Mouse (Mus musculus): ENCODE data around the gene Gramd4. TPM values are rescaled to one million over a fixed set of nuclear protein-coding genes. Genes with fewer than 3 reads are reported as not detected.

Gramd4 gene
- polyA plus RNA-seq, 1 experiment from 2014 or later = 7.6 TPM

- Histone ChIP-seq H3K36me3 (ENCODE audit: control insufficient read depth, insufficient read depth, low read length) (peaks cover 18% of the 10 kb centered on the region; the same call in 1 of the 2 replicates), H3K9me3 (ENCODE audit: control insufficient read depth, low read length) (no peaks in the 10 kb centered on the region), H3K27me3 (replicated peaks; ENCODE audit: control insufficient read depth, insufficient read depth, low read length) (no peaks in the 10 kb centered on the region), H3K4me3 (ENCODE audit: low read depth, low read length) (no peak overlapping the region), H3K4me1 (ENCODE audit: control insufficient read depth, insufficient read depth, low read length) (peaks cover 13% of the 10 kb centered on the region), H3K9ac (ENCODE audit: low read depth, low read length) (no peak overlapping the region), H3K4me2 (ENCODE audit: low read depth, low read length) (no peak overlapping the region), H3K27ac (replicated peaks; ENCODE audit: low read depth, low read length) (no peak overlapping the region)
- DNase-seq (ENCODE audit: low spot score) (no peak), ATAC-seq (ENCODE audit: low read depth) (no peak)
- 59% methylated on average over 5 of the region's 5 CpGs for WGBS
These were observed 58.9 kb downstream of the Gramd4 start for GRCm38 (mm10) chr15:86116421-86116820.

- Histone ChIP-seq H3K4me2 (ENCODE audit: low read depth, low read length) (no peak overlapping the region), H3K36me3 (ENCODE audit: control insufficient read depth, insufficient read depth, low read length) (peaks cover 27% of the 10 kb centered on the region; the same call in 1 of the 2 replicates), H3K27me3 (replicated peaks; ENCODE audit: control insufficient read depth, insufficient read depth, low read length) (no peaks in the 10 kb centered on the region), H3K4me3 (ENCODE audit: low read depth, low read length) (no peak overlapping the region), H3K4me1 (ENCODE audit: control insufficient read depth, insufficient read depth, low read length) (peaks cover 11% of the 10 kb centered on the region), H3K27ac (replicated peaks; ENCODE audit: low read depth, low read length) (no peak overlapping the region), H3K9ac (ENCODE audit: low read depth, low read length) (no peak overlapping the region), H3K9me3 (ENCODE audit: control insufficient read depth, low read length) (no peaks in the 10 kb centered on the region)
- ATAC-seq (ENCODE audit: low read depth) (no peak; the same call in 1 of the 2 replicates), DNase-seq (ENCODE audit: low spot score) (no peak)
- WGBS = 55% methylated on average over 15 of the region's 15 CpGs
These were observed 59.9 kb downstream of the Gramd4 start for GRCm38 (mm10) chr15:86117115-86118100.

- H3K9ac ChIP-seq (ENCODE audit: low read depth, low read length) = no peak overlapping the region
- no peaks in the 10 kb centered on the region for H3K9me3 ChIP-seq (ENCODE audit: control insufficient read depth, low read length)
- ATAC-seq (ENCODE audit: low read depth) (no peak), DNase-seq (ENCODE audit: low spot score) (no peak)
- WGBS = 93% methylated on average over 6 of the region's 7 CpGs
- peaks cover 38% of the 10 kb centered on the region for H3K36me3 ChIP-seq (ENCODE audit: control insufficient read depth, insufficient read depth, low read length)
- H3K4me1 ChIP-seq (ENCODE audit: control insufficient read depth, insufficient read depth, low read length) = no peaks in the 10 kb centered on the region
- H3K4me2 ChIP-seq (ENCODE audit: low read depth, low read length) = no peak overlapping the region
- H3K27ac ChIP-seq (replicated peaks; ENCODE audit: low read depth, low read length) = no peak overlapping the region
- H3K27me3 ChIP-seq (replicated peaks; ENCODE audit: control insufficient read depth, insufficient read depth, low read length) = no peaks in the 10 kb centered on the region
- H3K4me3 ChIP-seq (ENCODE audit: low read depth, low read length) = no peak overlapping the region
These were observed 61.7 kb downstream of the Gramd4 start for GRCm38 (mm10) chr15:86119186-86119585.

GRCm38 (mm10) chr15:86122261-86122949, 64.9 kb downstream of the Gramd4 start:
- Histone ChIP-seq H3K9me3 (ENCODE audit: control insufficient read depth, low read length) (no peaks in the 10 kb centered on the region), H3K9ac (ENCODE audit: low read depth, low read length) (no peak overlapping the region), H3K27ac (replicated peaks; ENCODE audit: low read depth, low read length) (no peak overlapping the region), H3K27me3 (replicated peaks; ENCODE audit: control insufficient read depth, insufficient read depth, low read length) (no peaks in the 10 kb centered on the region), H3K36me3 (ENCODE audit: control insufficient read depth, insufficient read depth, low read length) (peaks cover 50% of the 10 kb centered on the region), H3K4me2 (ENCODE audit: low read depth, low read length) (no peak overlapping the region), H3K4me1 (ENCODE audit: control insufficient read depth, insufficient read depth, low read length) (no peaks in the 10 kb centered on the region), H3K4me3 (ENCODE audit: low read depth, low read length) (no peak overlapping the region)
- WGBS = 94% methylated on average over 9 of the region's 9 CpGs
- DNase-seq (ENCODE audit: low spot score) = no peak
- ATAC-seq (ENCODE audit: low read depth) = no peak

- Histone ChIP-seq H3K9ac (ENCODE audit: low read depth, low read length) (no peak overlapping the region), H3K36me3 (ENCODE audit: control insufficient read depth, insufficient read depth, low read length) (peaks cover 59% of the 10 kb centered on the region), H3K9me3 (ENCODE audit: control insufficient read depth, low read length) (no peaks in the 10 kb centered on the region), H3K27me3 (replicated peaks; ENCODE audit: control insufficient read depth, insufficient read depth, low read length) (no peaks in the 10 kb centered on the region), H3K27ac (replicated peaks; ENCODE audit: low read depth, low read length) (no peak overlapping the region), H3K4me1 (ENCODE audit: control insufficient read depth, insufficient read depth, low read length) (no peaks in the 10 kb centered on the region), H3K4me2 (ENCODE audit: low read depth, low read length) (no peak overlapping the region), H3K4me3 (ENCODE audit: low read depth, low read length) (no peak overlapping the region)
- 85% methylated on average over 4 of the region's 4 CpGs for WGBS
- DNase-seq (ENCODE audit: low spot score) = no peak
- ATAC-seq (ENCODE audit: low read depth) = no peak
These were observed 65.9 kb downstream of the Gramd4 start for GRCm38 (mm10) chr15:86123409-86123808.

GRCm38 (mm10) chr15:86124359-86124758, 66.9 kb downstream of the Gramd4 start:
- peak; percentile 70 for ATAC-seq (ENCODE audit: low read depth)
- WGBS = 45% methylated on average over 1 of the region's 1 CpGs

GRCm38 (mm10) chr15:86129036-86129435, 71.5 kb downstream of the Gramd4 start:
- Histone ChIP-seq H3K27ac (replicated peaks; ENCODE audit: low read depth, low read length) (no peak overlapping the region), H3K4me2 (ENCODE audit: low read depth, low read length) (no peak overlapping the region), H3K27me3 (replicated peaks; ENCODE audit: control insufficient read depth, insufficient read depth, low read length) (no peaks in the 10 kb centered on the region), H3K4me1 (ENCODE audit: control insufficient read depth, insufficient read depth, low read length) (no peaks in the 10 kb centered on the region), H3K9ac (ENCODE audit: low read depth, low read length) (no peak overlapping the region), H3K9me3 (ENCODE audit: control insufficient read depth, low read length) (no peaks in the 10 kb centered on the region), H3K36me3 (ENCODE audit: control insufficient read depth, insufficient read depth, low read length) (peaks cover 73% of the 10 kb centered on the region), H3K4me3 (ENCODE audit: low read depth, low read length) (no peak overlapping the region)
- DNase-seq (ENCODE audit: low spot score) = no peak
- ATAC-seq (ENCODE audit: low read depth) = no peak
- 90% methylated on average over 3 of the region's 3 CpGs for WGBS

More at GRCm38 (mm10) chr15:86124359-86124758, 66.9 kb downstream of the Gramd4 start:
- peak; percentile 64 for DNase-seq (ENCODE audit: low spot score)
- no peak overlapping the region for H3K27ac ChIP-seq (replicated peaks; ENCODE audit: low read depth, low read length)
- no peak overlapping the region for H3K9ac ChIP-seq (ENCODE audit: low read depth, low read length)
- H3K9me3 ChIP-seq (ENCODE audit: control insufficient read depth, low read length) = no peaks in the 10 kb centered on the region
- no peak overlapping the region for H3K4me2 ChIP-seq (ENCODE audit: low read depth, low read length)
- H3K4me3 ChIP-seq (ENCODE audit: low read depth, low read length) = no peak overlapping the region
- H3K36me3 ChIP-seq (ENCODE audit: control insufficient read depth, insufficient read depth, low read length) = peaks cover 67% of the 10 kb centered on the region
- H3K4me1 ChIP-seq (ENCODE audit: control insufficient read depth, insufficient read depth, low read length) = no peaks in the 10 kb centered on the region
- H3K27me3 ChIP-seq (replicated peaks; ENCODE audit: control insufficient read depth, insufficient read depth, low read length) = no peaks in the 10 kb centered on the region

GRCm38 (mm10) chr15:86130657-86131056, 73.2 kb downstream of the Gramd4 start:
- Histone ChIP-seq H3K36me3 (ENCODE audit: control insufficient read depth, insufficient read depth, low read length) (peaks cover 72% of the 10 kb centered on the region), H3K27me3 (replicated peaks; ENCODE audit: control insufficient read depth, insufficient read depth, low read length) (no peaks in the 10 kb centered on the region), H3K4me1 (ENCODE audit: control insufficient read depth, insufficient read depth, low read length) (no peaks in the 10 kb centered on the region), H3K9me3 (ENCODE audit: control insufficient read depth, low read length) (no peaks in the 10 kb centered on the region), H3K27ac (replicated peaks; ENCODE audit: low read depth, low read length) (no peak overlapping the region), H3K4me3 (ENCODE audit: low read depth, low read length) (no peak overlapping the region), H3K4me2 (ENCODE audit: low read depth, low read length) (no peak overlapping the region), H3K9ac (ENCODE audit: low read depth, low read length) (no peak overlapping the region)
- 91% methylated on average over 10 of the region's 10 CpGs for WGBS
- ATAC-seq (ENCODE audit: low read depth) (no peak), DNase-seq (ENCODE audit: low spot score) (no peak)
